Mouse (Mus musculus) urinary bladder, postnatal 25 days (tissue): Measurements from ENCODE around the gene Gm28048.

Experiments
- DNase-seq: peaks from one replicate; pipeline ENCODE4 v3.0.0; 2022; ENCODE audit warnings: low spot score

Gm28048 gene

GRCm38 (mm10) chr11:22990393-22991126, 8.7 kb upstream of the Gm28048 start, which contains the start of gene Cct4:
Gene Cct4, plus strand, starts transcription at chr11:22990519.
- peak; percentile 90 for DNase-seq

- no peak for DNase-seq
Measured at GRCm38 (mm10) chr11:22989786-22990185, 7.9 kb upstream of the Gm28048 start.

DNA sequence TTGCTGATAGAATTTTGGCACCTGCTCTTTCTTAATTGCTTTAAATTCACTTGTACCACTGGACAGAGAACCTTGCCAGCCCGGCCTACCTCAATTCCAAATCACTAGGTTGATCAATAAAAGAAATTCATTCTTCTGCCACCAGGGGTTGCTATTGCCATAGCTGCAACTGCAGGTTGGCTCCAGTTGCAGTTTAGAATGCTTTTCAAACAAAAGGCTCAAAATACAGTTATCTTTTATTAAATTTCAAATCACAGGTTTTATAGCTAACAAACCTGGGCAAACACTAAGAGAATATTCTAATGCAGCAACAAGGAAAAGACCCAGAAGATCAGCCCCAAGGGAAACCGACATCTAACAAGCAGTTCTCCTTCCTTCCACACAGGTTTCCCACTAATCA, 5.5 kb upstream of the Gm28048 start:
- DNase-seq: peak; percentile 43

DNA sequence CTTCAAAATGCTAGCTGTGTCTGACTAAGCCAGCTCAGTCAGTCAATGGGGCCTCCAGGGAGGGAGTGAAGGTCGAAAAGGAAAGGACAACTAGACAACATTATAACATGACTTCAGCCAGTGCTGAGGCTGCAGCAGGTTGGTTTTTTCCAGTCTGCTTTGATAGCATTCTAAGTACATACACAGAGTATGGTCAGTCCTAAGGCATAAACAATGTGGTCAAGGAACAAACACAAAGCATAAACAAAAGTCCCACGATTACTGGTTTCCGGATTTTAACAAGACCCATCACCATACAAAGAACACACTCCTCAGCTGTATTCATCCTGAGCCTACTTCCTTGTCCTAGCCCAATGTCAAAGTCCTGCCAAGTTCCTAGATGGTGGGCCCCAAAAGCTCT, 3.6 kb upstream of the Gm28048 start:
- no peak for DNase-seq

DNA sequence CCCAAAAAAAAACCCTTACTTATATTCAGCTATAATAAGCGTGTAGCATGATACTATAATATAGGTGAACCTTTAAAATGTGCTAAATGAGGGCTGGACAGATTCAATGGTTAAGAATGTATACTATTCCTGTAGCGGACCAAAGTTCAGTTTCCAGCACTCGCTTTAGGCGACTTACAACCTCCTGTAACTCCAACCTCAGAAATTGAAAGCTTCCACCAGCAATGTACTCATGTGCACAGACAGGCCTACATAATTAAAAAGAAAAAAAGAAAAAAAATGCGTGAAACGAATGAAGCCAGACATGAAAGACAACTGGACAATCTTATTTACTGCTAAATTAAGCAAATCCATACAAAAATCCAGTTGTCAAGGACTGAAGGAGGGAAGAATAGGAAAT, 956 bp upstream of the Gm28048 start:
- no peak for DNase-seq

- DNase-seq: no peak
Measured at GRCm38 (mm10) chr11:22981543-22981950, 343 bp downstream of the Gm28048 start.

GRCm38 (mm10) chr11:22981041-22981440, 849 bp downstream of the Gm28048 start:
- no peak for DNase-seq

GRCm38 (mm10) chr11:22979221-22979620, 2.7 kb downstream of the Gm28048 start:
- no peak for DNase-seq

- no peak for DNase-seq
Measured at GRCm38 (mm10) chr11:22978711-22979110, 3.2 kb downstream of the Gm28048 start.

- no peak for DNase-seq
Measured at GRCm38 (mm10) chr11:22978215-22978614, 3.7 kb downstream of the Gm28048 start.

DNA sequence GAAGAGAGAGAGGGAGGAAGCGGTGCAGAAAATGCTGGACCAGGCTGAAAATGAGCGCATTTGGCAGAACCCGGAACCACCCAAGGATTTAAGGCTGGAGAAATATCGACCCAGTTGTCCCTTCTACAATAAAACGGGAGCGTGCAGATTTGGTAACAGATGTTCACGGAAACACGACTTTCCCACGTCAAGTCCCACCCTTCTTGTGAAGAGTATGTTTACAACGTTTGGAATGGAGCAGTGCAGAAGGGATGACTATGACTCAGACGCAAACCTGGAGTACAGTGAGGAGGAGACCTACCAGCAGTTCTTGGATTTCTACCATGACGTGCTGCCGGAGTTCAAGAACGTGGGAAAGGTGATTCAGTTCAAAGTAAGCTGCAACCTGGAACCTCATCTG, 8.3 kb downstream of the Gm28048 start:
- DNase-seq: no peak

GRCm38 (mm10) chr11:22972746-22973526, 9.0 kb downstream of the Gm28048 start:
- DNase-seq: peak; percentile 75

DNA sequence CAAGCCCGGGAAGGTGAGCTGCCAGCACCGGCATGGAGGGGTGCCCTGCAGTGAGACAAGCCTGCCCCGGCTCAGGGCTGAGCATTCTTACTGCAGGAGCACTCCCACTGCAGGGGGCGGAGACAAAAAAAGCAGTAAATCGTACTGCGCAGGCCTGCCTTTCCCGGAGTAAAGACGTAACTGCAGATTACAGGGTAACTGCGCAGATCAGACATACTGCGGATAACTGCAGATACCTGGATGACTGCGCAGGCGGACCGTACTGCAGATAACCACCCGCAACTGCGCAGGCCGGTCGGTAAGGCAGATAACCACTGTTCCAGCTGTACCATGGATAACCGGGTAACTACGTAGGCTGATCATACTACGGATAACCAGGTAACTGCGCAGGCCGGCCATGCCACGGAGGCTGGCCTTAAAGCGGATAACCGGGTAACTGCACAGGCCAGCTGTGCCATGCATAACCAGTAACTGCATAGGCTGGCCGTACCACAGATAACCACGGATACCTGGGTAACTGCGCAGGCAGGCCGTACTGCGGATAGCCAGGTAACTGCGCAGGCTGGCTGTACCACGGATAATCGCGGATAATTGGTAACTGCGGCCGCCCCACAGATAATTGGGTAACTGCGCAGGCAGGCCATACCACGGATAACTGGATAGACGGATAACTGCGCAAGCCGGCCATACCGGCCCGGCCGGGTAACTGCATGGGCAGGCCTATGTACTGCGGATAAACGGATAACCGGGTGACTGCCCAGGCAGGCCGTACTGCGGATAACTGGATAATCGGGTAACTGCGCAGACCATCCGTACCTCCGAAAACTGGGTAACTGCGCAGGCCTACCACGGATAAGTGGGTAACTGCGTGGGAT, 9.8 kb downstream of the Gm28048 start, which contains the start of gene Zrsr1:
Gene Zrsr1, plus strand, starts transcription at position 171 of the 875 bp plus-strand sequence.
- DNase-seq: peak; percentile 35

DNA sequence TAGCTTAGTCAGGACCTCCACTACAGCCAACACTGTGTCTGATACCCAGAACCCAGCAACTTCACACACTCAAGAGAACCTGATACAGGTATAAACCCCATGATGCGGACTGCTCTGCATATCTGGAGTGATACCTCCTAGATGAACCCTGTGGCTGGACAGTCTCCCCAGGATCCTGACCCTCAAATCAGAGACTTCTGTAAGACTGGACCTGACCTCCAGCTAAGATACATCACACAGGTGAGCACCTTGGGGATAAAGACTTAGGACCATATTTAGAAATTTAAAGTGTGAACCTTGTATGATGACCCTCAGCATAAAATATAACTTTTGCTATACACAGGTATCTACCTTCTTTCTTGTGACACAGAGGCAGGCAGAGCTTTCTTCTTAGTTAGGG, 11.3 kb downstream of the Gm28048 start:
- no peak for DNase-seq

- no peak for DNase-seq
Measured at GRCm38 (mm10) chr11:22969486-22969885, 12.4 kb downstream of the Gm28048 start.

- no peak for DNase-seq
Measured at GRCm38 (mm10) chr11:22965503-22965902, 16.4 kb downstream of the Gm28048 start.

DNA sequence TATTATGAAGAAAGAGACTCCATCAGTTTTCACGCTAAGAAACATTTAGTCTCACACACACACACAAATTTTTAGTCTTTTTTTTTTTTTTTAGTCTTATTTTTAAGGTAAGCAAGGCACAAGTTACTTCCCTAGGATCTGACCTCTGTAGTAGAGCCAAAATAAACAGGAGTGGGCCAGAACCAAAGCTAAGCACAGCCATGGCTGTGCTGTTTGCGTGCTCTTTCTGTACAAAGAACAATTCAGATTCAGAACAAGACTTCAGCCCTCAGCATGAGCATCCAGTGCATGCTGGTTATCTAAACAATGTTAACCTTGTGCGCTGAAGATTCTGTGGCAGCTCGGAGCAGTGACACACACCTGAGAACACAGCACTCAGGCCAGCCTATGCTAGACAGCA, 17.5 kb downstream of the Gm28048 start:
- DNase-seq: no peak

DNA sequence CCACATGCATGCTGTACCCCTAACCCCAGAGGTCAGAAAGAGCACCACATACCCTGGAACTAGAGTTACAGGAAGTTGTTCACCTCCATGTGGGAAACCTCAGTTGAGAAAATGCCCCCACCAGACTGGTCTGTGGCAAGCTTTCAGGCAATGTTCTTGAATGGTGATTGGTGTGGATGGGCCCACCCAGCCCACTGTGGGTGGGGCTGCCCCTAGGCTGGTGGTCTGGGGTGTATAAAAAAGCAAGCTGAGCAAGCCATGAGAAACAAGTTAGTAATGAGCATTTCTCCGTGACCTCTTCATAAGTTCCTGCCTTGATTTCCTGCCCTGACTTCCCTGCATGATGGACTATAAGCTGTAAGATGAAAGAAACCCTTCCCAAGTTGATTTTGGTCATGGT, 19.8 kb downstream of the Gm28048 start:
- DNase-seq: no peak

GRCm38 (mm10) chr11:22957791-22958374, 24.0 kb downstream of the Gm28048 start:
- DNase-seq: no peak

DNA sequence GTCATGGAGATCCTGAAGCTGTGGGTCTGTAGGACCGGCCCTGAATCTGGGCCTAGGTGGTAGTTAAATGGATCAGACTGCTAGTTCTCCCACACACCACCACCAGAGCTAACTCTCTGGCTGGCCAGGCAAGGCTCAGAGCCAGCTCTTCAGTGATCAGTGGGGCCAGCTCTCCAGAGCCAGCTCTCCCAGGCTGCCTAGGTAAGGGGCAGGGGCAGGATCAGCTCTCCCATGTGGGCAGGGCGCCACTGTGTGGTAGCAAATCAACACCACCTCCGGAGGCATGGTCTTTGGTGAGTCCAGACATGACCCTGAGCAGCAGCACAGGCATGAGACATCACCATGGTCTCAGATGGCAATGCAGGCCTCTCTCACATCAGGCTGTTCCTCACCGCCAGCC, 25.1 kb downstream of the Gm28048 start:
- DNase-seq: peak; percentile 30

- no peak for DNase-seq
Measured at GRCm38 (mm10) chr11:22956346-22956745, 25.5 kb downstream of the Gm28048 start.

GRCm38 (mm10) chr11:22952668-22953067, 29.2 kb downstream of the Gm28048 start:
- no peak for DNase-seq
